Mouse (Mus musculus) brain, embryonic 18.5 days (tissue): ENCODE results near the gene C2cd4c.

ENCODE experiments used
- DNase-seq: peaks from one replicate; pipeline ENCODE4 v3.0.0-alpha.2; 2012; ENCODE audit warnings: low read depth, low spot score

Gene C2cd4c

GRCm38 (mm10) chr10:79613578-79614304, at the start of gene C2cd4c:
Gene C2cd4c (minus strand): TSS chr10:79614025.
- peak; percentile 73 for DNase-seq

DNA sequence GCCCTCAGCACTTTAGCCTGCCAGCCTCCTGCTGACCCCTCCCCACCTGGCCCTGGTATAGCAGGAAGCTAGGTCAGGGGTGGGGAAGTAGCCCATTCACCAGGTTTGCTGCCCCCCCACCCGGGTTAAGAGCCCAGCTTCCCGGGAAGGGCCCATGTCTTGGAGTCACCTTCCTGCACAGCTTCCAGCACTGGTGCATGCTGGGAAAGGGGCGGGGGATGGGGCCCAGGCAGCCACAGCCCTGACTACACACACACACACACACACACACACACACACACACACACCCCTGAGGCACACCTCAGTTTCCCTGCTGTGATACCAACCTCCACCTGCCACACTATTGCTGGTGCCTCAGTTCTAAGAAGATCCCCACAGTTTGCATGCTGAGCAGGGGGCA, 48.0 kb upstream of the C2cd4c start:
- DNase-seq, result no peak

DNA sequence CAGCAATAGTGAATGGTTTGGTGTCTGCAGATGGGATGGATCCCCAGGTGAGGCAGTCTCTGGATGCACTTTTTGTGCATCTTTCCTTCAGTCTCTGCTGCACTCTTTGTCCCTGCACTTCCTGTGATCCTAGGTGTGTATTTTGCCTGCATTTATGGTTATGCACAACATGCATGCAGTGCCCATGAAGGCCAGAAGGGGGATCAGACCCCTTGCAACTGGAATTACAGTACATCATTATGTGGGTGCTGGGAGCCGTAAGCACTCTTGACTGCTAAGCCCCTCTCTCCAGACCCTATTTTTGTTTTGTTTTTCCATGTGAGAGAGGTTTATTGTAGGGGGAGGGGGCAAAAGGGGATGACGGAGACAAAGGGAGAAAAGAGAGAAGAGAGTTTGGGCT, 46.5 kb upstream of the C2cd4c start:
- no peak for DNase-seq

- no peak for DNase-seq
Observed at GRCm38 (mm10) chr10:79658829-79659228, 45.0 kb upstream of the C2cd4c start.

DNA sequence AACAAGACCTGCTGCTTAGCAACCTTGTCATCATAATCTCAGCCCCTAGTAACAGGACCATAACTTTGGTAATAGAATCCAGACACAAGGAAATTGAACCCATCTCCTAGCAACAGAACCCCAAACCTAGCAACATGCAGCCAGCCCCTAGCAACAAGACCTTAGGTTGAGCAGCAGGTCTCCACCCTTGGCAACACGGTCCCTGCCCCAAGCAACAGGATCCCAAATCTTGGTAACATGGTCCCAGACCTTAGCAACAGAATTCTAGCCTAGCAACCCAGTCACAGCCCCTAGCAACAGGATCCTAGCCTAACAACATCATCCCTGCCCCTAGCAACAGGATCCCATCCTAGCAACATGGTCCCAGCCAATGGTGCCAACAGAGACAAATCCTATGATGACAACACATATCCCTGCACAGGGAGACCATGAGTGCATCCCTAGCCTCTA, 41.1 kb upstream of the C2cd4c start:
- peak; percentile 74 for DNase-seq

- no peak for DNase-seq
Observed at GRCm38 (mm10) chr10:79652789-79653188, 39.0 kb upstream of the C2cd4c start.

GRCm38 (mm10) chr10:79649070-79649751, 35.4 kb upstream of the C2cd4c start:
- no peak for DNase-seq

DNA sequence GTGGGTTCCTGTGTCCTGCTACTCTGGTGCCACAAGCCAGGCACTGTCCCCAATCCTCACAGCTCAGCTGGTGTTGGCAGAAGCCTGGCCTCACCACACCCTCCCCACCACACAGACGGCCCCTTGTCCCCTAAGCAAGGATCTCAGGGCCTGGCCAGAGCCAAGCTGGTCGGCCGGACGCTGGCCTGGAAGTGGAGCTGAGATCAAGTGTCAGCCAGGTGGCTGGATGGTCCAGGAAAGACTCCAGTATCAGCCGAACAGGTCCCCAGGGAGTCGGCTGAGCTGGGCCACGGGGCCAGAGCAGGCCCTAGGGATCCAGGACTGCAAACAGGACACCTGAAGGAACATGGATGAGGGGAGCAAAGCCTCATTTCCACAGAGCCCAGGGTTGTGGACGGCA, 31.9 kb upstream of the C2cd4c start, which contains the start of gene Odf3l2:
TSS of gene Odf3l2 (minus strand) at position 28 of the 400 bp plus-strand sequence.
- DNase-seq, result no peak

GRCm38 (mm10) chr10:79638486-79639204, 24.8 kb upstream of the C2cd4c start:
- DNase-seq, result no peak

GRCm38 (mm10) chr10:79637128-79638110, 23.6 kb upstream of the C2cd4c start, which contains the start of gene Shc2:
Gene Shc2 (minus strand): TSS chr10:79637918.
- peak; percentile 80 for DNase-seq

- no peak for DNase-seq
Observed at GRCm38 (mm10) chr10:79636287-79636686, 22.5 kb upstream of the C2cd4c start.

- no peak for DNase-seq
Observed at GRCm38 (mm10) chr10:79633006-79633777, 19.4 kb upstream of the C2cd4c start.

GRCm38 (mm10) chr10:79631432-79631831, 17.6 kb upstream of the C2cd4c start:
- DNase-seq, result no peak

- DNase-seq, result no peak
Observed at GRCm38 (mm10) chr10:79628377-79628776, 14.6 kb upstream of the C2cd4c start.

DNA sequence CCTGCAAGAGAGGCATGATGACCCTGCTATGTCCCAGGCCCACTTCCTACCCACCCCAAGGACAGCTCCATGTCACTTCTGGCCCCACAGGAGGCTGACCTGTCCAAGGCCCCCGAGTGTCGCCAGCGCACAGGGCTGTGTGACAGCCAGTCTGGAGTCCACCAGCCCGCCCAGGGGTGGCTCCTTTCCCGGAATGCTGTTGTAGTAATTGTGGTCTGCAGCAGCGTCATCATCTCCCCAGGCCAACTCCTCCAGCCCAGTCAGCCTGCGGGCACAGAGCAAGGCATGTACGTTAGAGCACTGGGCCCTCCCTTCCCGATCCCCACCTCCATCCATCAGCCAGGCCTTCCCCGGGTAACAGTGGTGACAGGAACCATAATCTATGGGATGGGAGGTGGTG, 12.3 kb upstream of the C2cd4c start:
- no peak for DNase-seq

DNA sequence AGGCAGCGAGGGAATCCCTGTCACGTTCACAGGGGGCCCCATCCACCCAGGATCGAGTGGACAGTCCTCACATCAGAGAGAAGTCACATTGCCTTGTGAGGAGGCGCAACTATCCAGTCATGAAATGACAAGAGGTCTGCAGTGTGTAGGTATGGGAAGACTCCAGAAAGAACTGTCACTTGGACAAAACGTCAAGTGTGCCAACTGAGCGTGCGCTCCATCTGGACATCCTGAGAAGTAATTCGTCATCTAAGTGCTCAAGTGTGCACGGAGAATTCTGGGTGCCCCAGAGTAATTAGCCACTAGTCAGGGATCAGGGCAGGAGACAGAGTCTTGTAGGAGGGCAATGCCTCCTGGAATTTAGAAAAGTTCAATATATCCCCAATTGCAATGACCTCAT, 11.6 kb upstream of the C2cd4c start:
- no peak for DNase-seq

GRCm38 (mm10) chr10:79623950-79624349, 10.1 kb upstream of the C2cd4c start:
- no peak for DNase-seq

- no peak for DNase-seq
Observed at GRCm38 (mm10) chr10:79616376-79616775, 2.6 kb upstream of the C2cd4c start.

DNA sequence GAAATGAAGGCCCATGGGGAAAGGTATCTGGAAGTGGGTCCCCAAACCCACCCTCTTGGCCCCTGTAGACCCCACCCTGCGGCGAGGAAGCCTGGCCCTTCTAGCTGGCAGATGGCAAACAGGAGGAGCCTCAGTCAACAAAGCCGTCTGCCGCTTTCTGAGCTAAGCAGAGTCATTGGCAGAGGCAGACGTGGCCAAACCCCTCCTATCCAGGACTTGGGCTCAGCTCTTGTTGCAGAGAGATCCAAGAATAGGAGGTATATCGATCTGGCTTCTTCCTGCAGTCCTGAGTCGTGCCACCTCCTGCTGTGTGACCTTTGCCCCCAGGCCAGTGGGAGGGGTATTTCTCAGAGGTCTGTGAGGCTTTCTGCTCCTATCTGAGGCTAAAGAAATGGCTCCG, 2.0 kb upstream of the C2cd4c start:
- DNase-seq, result no peak

GRCm38 (mm10) chr10:79614305-79614643, 449 bp upstream of the C2cd4c start:
- no peak for DNase-seq
